Mouse (Mus musculus) heart, adult 2 months (tissue): ENCODE measurements around the gene Atg5. TPM values are rescaled to one million over a fixed set of nuclear protein-coding genes. Genes with fewer than 3 reads are reported as not detected.

ENCODE experiments used
- DNase-seq, 2 experiments: peaks; one replicate each; pipeline ENCODE4 v3.0.0; 2021
- H3K27ac ChIP-seq: fragments of 200-600 bp; 2 replicates; pipeline ENCODE4 v1.8.1; 2022
- H3K27me3 ChIP-seq: fragments of 200-500 bp; 2 replicates; pipeline ENCODE4 v1.6.1; 2012; ENCODE audit warnings: mild to moderate bottlenecking, low read length, inconsistent platforms, mixed read lengths; ENCODE audit not compliant: control insufficient read depth, insufficient read depth
- H3K36me3 ChIP-seq: fragments of 200-500 bp; 2 replicates; pipeline ENCODE4 v1.6.1; 2012; ENCODE audit warnings: low read length, inconsistent platforms; ENCODE audit not compliant: control insufficient read depth, insufficient read depth
- H3K4me1 ChIP-seq: fragments of 200-500 bp; 2 replicates; pipeline ENCODE4 v1.6.1; 2011; ENCODE audit warnings: low read length; ENCODE audit not compliant: control insufficient read depth, insufficient read depth
- H3K4me3 ChIP-seq: fragments of 200-600 bp; 2 replicates; pipeline ENCODE4 v1.8.1; 2022
- H3K79me2 ChIP-seq: fragments of 200-500 bp; replicated peaks from 2 replicates; pipeline ENCODE4 v1.6.1; 2012; ENCODE audit warnings: mild to moderate bottlenecking, inconsistent platforms, low read length, moderate library complexity, mixed read lengths; ENCODE audit not compliant: control insufficient read depth, insufficient read depth
- H3K9ac ChIP-seq: fragments of 200-500 bp; 2 replicates; pipeline ENCODE4 v1.6.1; 2012; ENCODE audit warnings: low read depth, mild to moderate bottlenecking, control low read depth, inconsistent platforms, low read length, mixed read lengths
- CTCF ChIP-seq: fragments of 200-600 bp; IDR thresholded peaks from 2 replicates; pipeline ENCODE4 v1.8.1; 2022; ENCODE audit warnings: antibody characterized with exemption, mild to moderate bottlenecking, moderate library complexity
- EP300 ChIP-seq: fragments of 200-500 bp; IDR thresholded peaks from 2 replicates; pipeline ENCODE4 v1.6.1; 2011; ENCODE audit warnings: low read depth, low read length, control low read depth; ENCODE audit not compliant: insufficient read depth
- POLR2A ChIP-seq: fragments of 200-500 bp; IDR thresholded peaks from 2 replicates; pipeline ENCODE4 v1.6.1; 2011; ENCODE audit warnings: mild to moderate bottlenecking, low read depth, low read length, control low read depth; ENCODE audit not compliant: insufficient read depth
- whole genome bisulfite sequencing: fragments of 180-500 bp; shearing (Covaris S2); methylation state at CpG from one replicate; pipeline ENCODE4 v1.1.7; 2018; 5-methylcytosine and 5-hydroxymethylcytosine counted together
- intact Hi-C: fragments of 180-260 bp; cut with DNase I; formaldehyde crosslinking; loops from one replicate; pipeline ENCODE4 v1.15.1; 2025
- polyA plus RNA-seq: library from polyadenylated mRNA; depleted of rRNA; stranded (reverse); fragments of >200 nt; gene quantifications from 2 replicates; pipeline ENCODE4 v1.2.3, GENCODE M21; 2012
- total RNA-seq, 2 experiments: library from RNA; stranded (reverse); gene quantifications; 2 replicates each; pipeline ENCODE4 v1.2.3; 2021

Gene Atg5
- total and polyA plus RNA-seq, 3 experiments: 6.5 to 15.4 (median 15.2) TPM

DNA sequence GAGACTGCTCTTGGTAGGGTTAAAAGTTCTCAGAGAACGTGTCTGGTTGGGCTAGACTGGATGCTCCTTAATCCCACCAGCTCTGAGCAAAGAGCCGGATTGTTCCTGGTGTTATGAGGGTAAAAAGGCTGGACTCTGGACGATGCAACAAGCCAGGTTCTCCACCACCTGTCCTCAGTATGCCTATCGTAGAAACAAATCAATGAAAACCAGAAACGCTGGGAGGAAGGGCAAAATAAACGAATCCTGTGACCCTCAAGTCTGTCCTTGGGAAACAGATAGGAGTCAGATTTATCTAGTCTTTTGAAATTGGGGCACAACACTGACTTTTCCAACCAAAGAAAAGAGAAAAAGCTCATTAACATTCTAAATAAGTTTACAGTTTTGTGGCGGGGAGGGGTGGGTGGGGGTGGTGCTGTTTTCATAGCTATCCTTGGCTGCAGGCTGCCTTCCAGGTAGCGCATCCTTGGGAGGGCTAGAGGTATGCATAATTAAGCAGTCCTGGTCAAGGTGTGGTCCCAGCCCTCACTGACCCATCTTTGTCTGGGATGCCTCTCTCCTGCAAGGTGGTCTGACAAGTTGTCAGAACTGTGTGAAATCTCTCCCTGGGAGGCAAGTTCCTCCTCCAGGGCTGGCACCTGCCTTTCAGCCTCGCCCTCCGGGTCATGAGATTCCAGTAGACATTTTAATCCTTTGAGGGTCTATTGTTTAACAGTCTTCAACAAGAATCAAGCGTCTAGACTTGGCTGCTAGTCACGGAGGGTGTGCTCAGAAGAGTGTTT is 123.5 kb downstream of the Atg5 start:
- intact Hi-C loops: no loop called here
- no peaks in the 10 kb centered on the region for H3K79me2 ChIP-seq
- no peak overlapping the region for H3K9ac ChIP-seq
- no peak for DNase-seq
- no peak overlapping the region for H3K27ac ChIP-seq
- no peaks in the 10 kb centered on the region for H3K4me1 ChIP-seq
- no peaks in the 10 kb centered on the region for H3K36me3 ChIP-seq
- H3K27me3 ChIP-seq: no peaks in the 10 kb centered on the region
- WGBS: 53% methylated on average over 12 of the region's 12 CpGs
- no peak overlapping the region for H3K4me3 ChIP-seq
- TF ChIP-seq POLR2A (no peak), CTCF (no peak), EP300 (no peak)

DNA sequence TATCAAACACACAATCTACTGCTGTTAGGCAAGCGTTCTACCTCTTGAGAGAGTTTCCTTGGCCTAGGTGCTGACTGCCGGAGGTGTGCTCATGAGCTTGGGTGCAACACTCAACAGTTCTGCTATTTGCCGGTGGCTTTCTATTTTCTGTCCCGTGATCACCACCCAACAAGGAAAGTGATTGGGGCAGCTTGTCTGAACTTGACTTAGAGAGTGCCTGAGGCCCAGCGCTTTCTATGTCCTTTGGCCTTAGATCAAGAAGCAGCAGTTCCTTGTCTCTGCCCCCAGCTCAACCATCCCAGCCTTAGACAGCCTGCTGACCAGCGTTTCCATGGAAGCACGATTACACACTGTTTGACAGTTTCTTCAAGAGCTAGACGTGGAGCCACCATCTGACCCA is 124.7 kb downstream of the Atg5 start:
- no peak overlapping the region for H3K27ac ChIP-seq
- H3K4me3 ChIP-seq: no peak overlapping the region
- no peak for DNase-seq
- intact Hi-C loops: no loop called here
- H3K9ac ChIP-seq: no peak overlapping the region
- WGBS: 85% methylated on average over 8 of the region's 8 CpGs
- TF ChIP-seq CTCF: no peak
- TF ChIP-seq EP300: no peak
- TF ChIP-seq POLR2A: no peak
- no peaks in the 10 kb centered on the region for H3K79me2 ChIP-seq
- H3K36me3 ChIP-seq: no peaks in the 10 kb centered on the region
- no peaks in the 10 kb centered on the region for H3K4me1 ChIP-seq
- no peaks in the 10 kb centered on the region for H3K27me3 ChIP-seq

GRCm38 (mm10) chr10:44400119-44400518 is 132.0 kb downstream of the Atg5 start:
- no peak overlapping the region for H3K4me3 ChIP-seq
- H3K79me2 ChIP-seq: no peaks in the 10 kb centered on the region
- intact Hi-C loops: no loop called here
- WGBS: 75% methylated on average over 3 of the region's 3 CpGs
- no peak overlapping the region for H3K27ac ChIP-seq
- H3K27me3 ChIP-seq: no peaks in the 10 kb centered on the region
- H3K4me1 ChIP-seq: peaks cover 7% of the 10 kb centered on the region; the same call in 1 of the 2 replicates
- no peak overlapping the region for H3K9ac ChIP-seq
- no peak for DNase-seq
- no peaks in the 10 kb centered on the region for H3K36me3 ChIP-seq
- TF ChIP-seq POLR2A (no peak), EP300 (no peak), CTCF (no peak)

GRCm38 (mm10) chr10:44400602-44401001 is 132.4 kb downstream of the Atg5 start:
- no peak for TF ChIP-seq CTCF
- TF ChIP-seq POLR2A: no peak
- no peak for TF ChIP-seq EP300
- intact Hi-C loops: no loop called here
- Histone ChIP-seq H3K27me3 (no peaks in the 10 kb centered on the region), H3K4me1 (peaks cover 7% of the 10 kb centered on the region; the same call in 1 of the 2 replicates), H3K79me2 (no peaks in the 10 kb centered on the region), H3K9ac (no peak overlapping the region), H3K4me3 (no peak overlapping the region), H3K27ac (no peak overlapping the region), H3K36me3 (no peaks in the 10 kb centered on the region)
- 75% methylated on average over 13 of the region's 13 CpGs for whole genome bisulfite sequencing
- DNase-seq: no peak

DNA sequence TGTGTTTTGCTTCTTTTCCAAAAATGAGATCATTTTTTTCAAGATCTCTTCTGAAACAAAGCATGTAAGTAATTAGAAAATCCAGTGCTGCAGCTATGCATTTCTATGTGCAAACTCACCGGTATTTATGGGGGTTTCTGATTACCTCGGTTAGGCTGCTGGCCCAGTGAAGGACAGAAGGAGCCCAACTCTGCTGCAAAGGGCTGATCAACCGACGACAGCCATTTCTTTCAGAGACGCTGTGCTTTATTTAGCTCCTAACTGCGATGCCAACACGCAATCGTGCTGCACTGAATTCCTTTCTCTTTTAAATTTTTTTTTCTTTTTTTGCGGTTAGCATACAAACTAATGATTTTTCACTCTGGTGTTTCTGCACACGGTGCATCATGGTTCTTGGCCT is 133.4 kb downstream of the Atg5 start:
- Histone ChIP-seq H3K9ac (no peak overlapping the region), H3K36me3 (no peaks in the 10 kb centered on the region), H3K27ac (no peak overlapping the region), H3K4me3 (no peak overlapping the region), H3K27me3 (no peaks in the 10 kb centered on the region), H3K79me2 (no peaks in the 10 kb centered on the region), H3K4me1 (peaks cover 7% of the 10 kb centered on the region; the same call in 1 of the 2 replicates)
- intact Hi-C loops: no loop called here
- no peak for TF ChIP-seq POLR2A
- no peak for TF ChIP-seq EP300
- TF ChIP-seq CTCF: no peak
- 52% methylated on average over 10 of the region's 10 CpGs for WGBS
- DNase-seq: no peak

DNA sequence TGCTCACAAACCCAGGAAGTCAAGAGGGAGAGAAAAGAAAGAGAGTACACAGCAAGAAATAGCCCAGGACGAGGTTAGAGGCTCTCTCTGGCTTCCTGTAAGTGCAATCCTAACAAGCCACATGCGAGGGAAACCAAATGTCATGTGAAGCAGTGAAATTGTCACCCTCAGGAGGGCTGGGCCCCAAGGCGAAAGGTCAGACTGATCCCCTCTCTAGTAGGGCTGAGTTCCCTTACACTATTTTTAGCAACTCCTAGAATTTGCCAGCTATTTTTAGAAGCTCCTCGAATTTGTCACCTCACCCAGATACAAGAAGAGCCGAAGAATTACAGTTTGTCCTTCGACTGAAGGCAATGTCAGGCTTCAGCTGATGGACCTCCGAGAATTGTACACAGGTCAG is 135.3 kb downstream of the Atg5 start:
- peak in 1 of 2 experiments; percentile 22 for DNase-seq
- Histone ChIP-seq H3K79me2 (no peaks in the 10 kb centered on the region), H3K36me3 (no peaks in the 10 kb centered on the region), H3K27me3 (no peaks in the 10 kb centered on the region), H3K4me1 (peaks cover 7% of the 10 kb centered on the region; the same call in 1 of the 2 replicates), H3K4me3 (no peak overlapping the region), H3K27ac (peak overlapping the region; percentile 36; the same call in 1 of the 2 replicates), H3K9ac (no peak overlapping the region)
- WGBS: 32% methylated on average over 7 of the region's 7 CpGs
- intact Hi-C loops: no loop called here
- TF ChIP-seq POLR2A (no peak), CTCF (no peak), EP300 (no peak)
